10 mouse cellular contexts compared by ENCODE assay signal in the genomic region with DNA sequence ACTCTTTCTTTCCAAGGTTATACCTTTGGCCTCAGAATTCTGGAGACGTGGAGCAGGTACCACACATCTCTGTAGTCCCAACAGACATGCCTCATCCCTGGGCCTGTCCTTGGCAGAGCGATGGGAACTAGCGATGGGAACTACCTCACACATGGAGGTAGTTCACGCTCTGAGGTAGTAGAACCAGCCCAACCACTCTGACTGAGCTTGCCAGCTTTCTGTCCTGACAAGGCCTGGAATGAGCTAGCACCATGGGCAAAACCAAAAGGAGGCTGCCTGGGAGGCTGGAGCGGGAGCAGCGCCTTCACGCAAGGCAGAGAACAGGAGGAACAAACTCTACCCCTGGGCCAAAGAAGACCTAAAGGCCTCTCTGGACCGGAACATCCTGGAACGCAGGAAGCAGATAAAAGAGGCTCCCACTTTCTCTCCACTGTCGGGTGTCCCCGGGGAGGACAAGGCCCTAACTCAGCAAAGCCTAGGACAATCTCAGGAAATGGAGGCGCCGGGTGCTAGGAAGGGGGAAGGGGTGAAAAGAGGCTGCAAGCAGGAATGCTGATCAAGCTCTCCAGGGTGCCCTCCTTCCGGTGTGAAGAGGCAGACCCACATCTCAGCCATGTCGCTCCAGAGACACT. TPM values are rescaled to one million over a fixed set of nuclear protein-coding genes. Genes with fewer than 3 reads are reported as not detected.
DNase-seq lines count a peak whose midpoint lies in the region; ATAC-seq and TF ChIP-seq lines count a peak whose summit lies in the region.
"Had no signal": no experiment of that assay in that cellular context is flagged by ENCODE, and none has a peak within 500 bp of the region (broad histone marks: within the 10 kb centered on the region; RNA-seq: fewer than 3 reads in every experiment).

No protein-coding gene starts in this region.

- H3K36me3 ChIP-seq in intestine, embryonic 15.5 days = no peaks in the 10 kb centered on the region
- H3K36me3 ChIP-seq in intestine, embryonic 16.5 days (ENCODE audit: control insufficient read depth, insufficient read depth, low read length) = no peaks in the 10 kb centered on the region
- H3K36me3 ChIP-seq in heart, adult 2 months (ENCODE audit: control insufficient read depth, insufficient read depth, low read length) = no peaks in the 10 kb centered on the region
- H3K36me3 ChIP-seq in hindbrain, postnatal 0 days (ENCODE audit: insufficient read depth, low read length) = no peaks in the 10 kb centered on the region
- H3K36me3 ChIP-seq in lung, postnatal 0 days (ENCODE audit: insufficient read depth, low read length) = no peaks in the 10 kb centered on the region
- H3K36me3 ChIP-seq in thymus, adult 2 months (ENCODE audit: control insufficient read depth, insufficient read depth, low read length) = no peaks in the 10 kb centered on the region
- H3K36me3 ChIP-seq: midbrain, embryonic 15.5 days had no signal

- no peaks in the 10 kb centered on the region for H3K9me3 ChIP-seq in intestine, embryonic 15.5 days
- no peaks in the 10 kb centered on the region for H3K9me3 ChIP-seq in intestine, embryonic 16.5 days (ENCODE audit: control insufficient read depth, low read length)
- no peaks in the 10 kb centered on the region for H3K9me3 ChIP-seq in hindbrain, postnatal 0 days (ENCODE audit: low read length)
- H3K9me3 ChIP-seq in lung, postnatal 0 days (ENCODE audit: low read length) = no peaks in the 10 kb centered on the region
- H3K9me3 ChIP-seq: midbrain, embryonic 15.5 days had no signal

- no peak for TF ChIP-seq CTCF in heart, adult 2 months (IDR thresholded peaks at IDR 0.05)
- no peak for TF ChIP-seq CTCF in hindbrain, postnatal 0 days (IDR thresholded peaks at IDR 0.05; ENCODE audit: low read depth)
- no peak for TF ChIP-seq CTCF in lung, postnatal 0 days (IDR thresholded peaks at IDR 0.05)
- TF ChIP-seq CTCF in thymus, adult 2 months (IDR thresholded peaks at IDR 0.05; ENCODE audit: borderline replicate concordance, control insufficient read depth, extremely low read depth, insufficient read depth, low read length, poor library complexity) = no peak

- H3K9ac ChIP-seq in intestine, embryonic 15.5 days = no peak overlapping the region
- H3K9ac ChIP-seq in intestine, embryonic 16.5 days (ENCODE audit: low read depth, low read length) = no peak overlapping the region
- H3K9ac ChIP-seq in heart, adult 2 months (ENCODE audit: low read depth, low read length) = peak overlapping the region; percentile 18
- H3K9ac ChIP-seq in hindbrain, postnatal 0 days (replicated peaks; ENCODE audit: low read length) = no peak overlapping the region
- no peak overlapping the region for H3K9ac ChIP-seq in lung, postnatal 0 days (replicated peaks; ENCODE audit: low read depth)
- H3K9ac ChIP-seq: midbrain, embryonic 15.5 days had no signal

- ATAC-seq in intestine, embryonic 15.5 days = peak; percentile 51
- no peak for ATAC-seq in intestine, embryonic 16.5 days
- ATAC-seq in hindbrain, postnatal 0 days = no peak
- peak; percentile 73 for ATAC-seq in lung, postnatal 0 days
- ATAC-seq: midbrain, embryonic 15.5 days had no signal

- TF ChIP-seq POLR2A in heart, adult 2 months (IDR thresholded peaks at IDR 0.05; ENCODE audit: insufficient read depth, low read depth, low read length) = no peak
- TF ChIP-seq POLR2A in thymus, adult 2 months (IDR thresholded peaks at IDR 0.05; ENCODE audit: control insufficient read depth, extremely low read depth, insufficient read depth, low read length, poor library complexity) = no peak

- no peaks in the 10 kb centered on the region for H3K79me2 ChIP-seq in heart, adult 2 months (replicated peaks; ENCODE audit: control insufficient read depth, insufficient read depth, low read length)

- TF ChIP-seq EP300 in heart, adult 2 months (IDR thresholded peaks at IDR 0.05; ENCODE audit: insufficient read depth, low read depth, low read length) = peak; percentile 46; the same call in 1 of the 2 replicates
- no peak; the same call in 1 of the 2 replicates for TF ChIP-seq EP300 in lung, postnatal 0 days (IDR thresholded peaks at IDR 0.05)

- no peak overlapping the region for H3K27ac ChIP-seq in intestine, embryonic 15.5 days
- H3K27ac ChIP-seq in intestine, embryonic 16.5 days (ENCODE audit: low read length) = no peak overlapping the region
- peak overlapping the region; percentile 57 for H3K27ac ChIP-seq in heart, adult 2 months
- H3K27ac ChIP-seq in hindbrain, postnatal 0 days = peak overlapping the region; percentile 7; the same call in 1 of the 2 replicates
- peak overlapping the region; percentile 34 for H3K27ac ChIP-seq in lung, postnatal 0 days (ENCODE audit: low read length)
- no peak overlapping the region for H3K27ac ChIP-seq in thymus, adult 2 months (ENCODE audit: control insufficient read depth, insufficient read depth, low read length)
- H3K27ac ChIP-seq: kidney, postnatal 0 days; midbrain, embryonic 15.5 days had no signal

- H3K4me1 ChIP-seq in intestine, embryonic 15.5 days (replicated peaks) = peaks cover 9% of the 10 kb centered on the region
- H3K4me1 ChIP-seq in intestine, embryonic 16.5 days (ENCODE audit: control insufficient read depth, insufficient read depth, low read length) = peaks cover 2% of the 10 kb centered on the region
- H3K4me1 ChIP-seq in heart, adult 2 months (ENCODE audit: control insufficient read depth, insufficient read depth, low read length) = peaks cover 11% of the 10 kb centered on the region
- H3K4me1 ChIP-seq in hindbrain, postnatal 0 days (ENCODE audit: insufficient read depth, low read length) = 0 out of 2 replicates have a peak, but pooled peaks cover under 1% of the 10 kb centered on the region
- H3K4me1 ChIP-seq in lung, postnatal 0 days (ENCODE audit: insufficient read depth, low read depth, low read length) = peaks cover 9% of the 10 kb centered on the region
- no peaks in the 10 kb centered on the region for H3K4me1 ChIP-seq in thymus, adult 2 months (replicated peaks; ENCODE audit: control insufficient read depth, insufficient read depth, low read length)

- 69% methylated on average over 15 of the region's 15 CpGs for WGBS in intestine, embryonic 15.5 days
- WGBS in intestine, embryonic 16.5 days = 70% methylated on average over 15 of the region's 15 CpGs
- WGBS in heart, adult 2 months = 53% methylated on average over 15 of the region's 15 CpGs
- WGBS in hindbrain, postnatal 0 days = 77% methylated on average over 15 of the region's 15 CpGs
- WGBS in lung, postnatal 0 days = 35% methylated on average over 14 of the region's 15 CpGs
- WGBS in thymus, adult 2 months = 76% methylated on average over 15 of the region's 15 CpGs

- peak; percentile 60 to 64 for DNase-seq in heart, adult 2 months
- no peak for DNase-seq in hindbrain, postnatal 0 days (ENCODE audit: low spot score)
- peak; percentile 64 for DNase-seq in lung, postnatal 0 days (ENCODE audit: low spot score)
- no peak for DNase-seq in thymus, adult 2 months
- DNase-seq in layer of hippocampus, adult 9-11 months = no peak
- no peak for DNase-seq in cerebellum, adult 18-20 months

- H3K27me3 ChIP-seq in intestine, embryonic 15.5 days (replicated peaks) = no peaks in the 10 kb centered on the region
- H3K27me3 ChIP-seq in intestine, embryonic 16.5 days (replicated peaks; ENCODE audit: control insufficient read depth, insufficient read depth, low read length) = no peaks in the 10 kb centered on the region
- H3K27me3 ChIP-seq in heart, adult 2 months (ENCODE audit: control insufficient read depth, insufficient read depth, low read length) = no peaks in the 10 kb centered on the region
- H3K27me3 ChIP-seq in hindbrain, postnatal 0 days (ENCODE audit: insufficient read depth, low read length) = no peaks in the 10 kb centered on the region
- no peaks in the 10 kb centered on the region for H3K27me3 ChIP-seq in lung, postnatal 0 days (replicated peaks; ENCODE audit: insufficient read depth, low read length)
- no peaks in the 10 kb centered on the region for H3K27me3 ChIP-seq in thymus, adult 2 months (ENCODE audit: control insufficient read depth, insufficient read depth, low read length)
- H3K27me3 ChIP-seq: midbrain, embryonic 15.5 days had no signal

- no peak overlapping the region for H3K4me2 ChIP-seq in intestine, embryonic 15.5 days (replicated peaks)
- H3K4me2 ChIP-seq in intestine, embryonic 16.5 days (ENCODE audit: low read depth, low read length) = no peak overlapping the region
- no peak overlapping the region for H3K4me2 ChIP-seq in hindbrain, postnatal 0 days (ENCODE audit: low read depth, low read length)
- H3K4me2 ChIP-seq in lung, postnatal 0 days (replicated peaks; ENCODE audit: low read depth, low read length) = no peak overlapping the region
- H3K4me2 ChIP-seq: midbrain, embryonic 15.5 days had no signal

- no peak overlapping the region for H3K4me3 ChIP-seq in intestine, embryonic 15.5 days (replicated peaks)
- no peak overlapping the region for H3K4me3 ChIP-seq in intestine, embryonic 16.5 days (ENCODE audit: low read length)
- H3K4me3 ChIP-seq in heart, adult 2 months = no peak overlapping the region
- H3K4me3 ChIP-seq in hindbrain, postnatal 0 days (ENCODE audit: low read length) = no peak overlapping the region
- no peak overlapping the region for H3K4me3 ChIP-seq in lung, postnatal 0 days (ENCODE audit: low read depth, low read length)
- no peak overlapping the region for H3K4me3 ChIP-seq in thymus, adult 2 months (ENCODE audit: control insufficient read depth, insufficient read depth, low read length)
- H3K4me3 ChIP-seq: midbrain, embryonic 15.5 days had no signal

- intact Hi-C loops in heart, adult 2 months (cut with DNase I) = loop anchor here (10.0 kb wide), 1 partner anchor 495 kb away; a partner anchor contains a TSS

RNA-seq across cellular contexts. Expression of a gene that starts 6.9 kb away (rescaled TPM):
- polyA plus RNA-seq in intestine, embryonic 15.5 days (2015; fragmentation: Nextera tagmentation; extraction: Ambion mirVana) = 31.8 and 32.9 TPM in 2 replicates
- polyA plus RNA-seq in intestine, embryonic 16.5 days (2015; fragmentation: Nextera tagmentation; extraction: Ambion mirVana) = 20.4 and 21.8 TPM in 2 replicates
- 10 to 100 TPM; 56.5 to 66.3 TPM for total RNA-seq in heart, adult 2 months (2021)
- 25.9 and 28.3 TPM in 2 replicates for polyA plus RNA-seq in heart, adult 2 months (2012; rRNA removed)
- 116 and 162 TPM in 2 replicates for total RNA-seq in hindbrain, postnatal 0 days (2014; rRNA removed)
- polyA plus RNA-seq in hindbrain, postnatal 0 days (2015; fragmentation: Nextera tagmentation; extraction: Ambion mirVana) = 27.3 and 31.0 TPM in 2 replicates
- polyA plus RNA-seq in lung, postnatal 0 days (2015; fragmentation: Nextera tagmentation; extraction: Ambion mirVana) = 50.3 and 56.3 TPM in 2 replicates
- polyA plus RNA-seq in thymus, adult 2 months (2012; rRNA removed) = 6.7 and 7.2 TPM in 2 replicates

Comparison
In these comparisons a context has a peak if more than half of its experiments do, and no peak if none do; other contexts are left out.
1. ATAC-seq: peak in intestine, embryonic 15.5 days (single experiment) and lung, postnatal 0 days (single experiment); none in intestine, embryonic 16.5 days (single experiment) and hindbrain, postnatal 0 days (single experiment).
2. H3K27ac ChIP-seq: peak in heart, adult 2 months (single experiment), hindbrain, postnatal 0 days (single experiment) and lung, postnatal 0 days (single experiment); none in intestine, embryonic 15.5 days (single experiment), intestine, embryonic 16.5 days (single experiment) and thymus, adult 2 months (single experiment).
3. DNase-seq: peak in heart, adult 2 months (2 of 2) and lung, postnatal 0 days (single experiment); none in hindbrain, postnatal 0 days (single experiment), thymus, adult 2 months (single experiment), layer of hippocampus, adult 9-11 months (single experiment) and cerebellum, adult 18-20 months (0 of 2).